Mouse (Mus musculus) intestine, embryonic 14.5 days (tissue): ENCODE measurements at regions not wholly inside any gene's neighbourhood (a gene's known extent, or its start where the extent isn't known, plus 50 kb on each side); places are given as distances from the start of the nearest gene placed in this dataset.
A peak's percentile ranks its signal among the peaks of the same experiment; 100 is the strongest.

Experiments
- ATAC-seq: fragments of 200-750 bp; cut with Nextera tagmentation; replicated peaks from 2 replicates; pipeline ENCODE4 v1.8.0; 2017; ENCODE audit warnings: low read depth, moderate number of reproducible peaks, moderate TSS enrichment, moderate library complexity; ENCODE audit not compliant: low FRiP score, low TSS enrichment
- DNase-seq: peaks from one replicate; pipeline ENCODE4 v3.0.0-alpha.2; 2018; ENCODE audit warnings: low spot score
- H3K27ac ChIP-seq: fragments of 300-500 bp; sonication (generic); 2 replicates; pipeline ENCODE4 v1.5.1; 2014; ENCODE audit warnings: low read depth, mild to moderate bottlenecking, control low read depth
- H3K27me3 ChIP-seq: fragments of 300-500 bp; sonication (generic); replicated peaks from 2 replicates; pipeline ENCODE4 v1.6.1; 2014; ENCODE audit warnings: low read length, control low read depth; ENCODE audit not compliant: control insufficient read depth, insufficient read depth
- H3K36me3 ChIP-seq: fragments of 300-500 bp; sonication (generic); 2 replicates; pipeline ENCODE4 v1.6.1; 2014; ENCODE audit warnings: low read length, control low read depth; ENCODE audit not compliant: control insufficient read depth, insufficient read depth
- H3K4me1 ChIP-seq: fragments of 300-500 bp; sonication (generic); replicated peaks from 2 replicates; pipeline ENCODE4 v1.6.1; 2014; ENCODE audit warnings: low read length, control low read depth, mixed read lengths; ENCODE audit not compliant: control insufficient read depth, insufficient read depth
- H3K4me2 ChIP-seq: fragments of 300-500 bp; sonication (generic); 2 replicates; pipeline ENCODE4 v1.6.1; 2014; ENCODE audit warnings: low read length
- H3K4me3 ChIP-seq: fragments of 300-500 bp; sonication (generic); 2 replicates; pipeline ENCODE4 v1.5.1; 2014; ENCODE audit warnings: low read depth, low read length, control low read depth, mixed read lengths
- H3K9ac ChIP-seq: fragments of 300-500 bp; sonication (generic); 2 replicates; pipeline ENCODE4 v1.6.1; 2014; ENCODE audit warnings: mild to moderate bottlenecking, low read length
- H3K9me3 ChIP-seq: fragments of 300-500 bp; sonication (generic); 2 replicates; pipeline ENCODE4 v1.6.1; 2016; ENCODE audit warnings: low read length, control low read depth; ENCODE audit not compliant: control insufficient read depth
- WGBS: fragments of 180-500 bp; shearing (Covaris S2); extraction: QIAGEN DNeasy Blood & Tissue Kit; methylation state at CpG from one replicate; pipeline ENCODE4 v1.1.7; 2014; 5-methylcytosine and 5-hydroxymethylcytosine counted together

DNA sequence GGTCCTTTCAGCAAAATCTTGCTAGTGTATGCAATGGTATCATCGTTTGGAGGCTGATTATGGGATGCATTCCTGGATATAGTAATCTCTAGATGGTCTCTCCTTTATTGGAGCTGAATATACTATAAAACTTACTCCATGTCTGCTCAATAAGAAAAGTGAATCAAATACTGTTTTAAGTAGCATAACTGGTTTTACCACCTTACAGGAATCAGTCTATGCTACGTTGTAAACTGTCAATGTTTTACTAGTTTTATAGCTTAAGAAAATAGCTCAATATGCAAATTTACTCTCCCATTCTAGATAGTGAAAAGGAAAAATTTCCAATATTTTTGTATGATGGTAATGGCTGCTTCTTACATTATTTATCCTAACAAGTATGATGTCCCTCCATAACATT, 91.5 kb downstream of the 4933436I01Rik start:
- DNase-seq, result no peak
- ATAC-seq, result peak; percentile 47; the same call in 1 of the 2 replicates
- no peaks in the 10 kb centered on the region for H3K36me3 ChIP-seq
- H3K9ac ChIP-seq, result no peak overlapping the region
- no peak overlapping the region for H3K4me3 ChIP-seq
- H3K9me3 ChIP-seq, result no peaks in the 10 kb centered on the region
- no peak overlapping the region for H3K4me2 ChIP-seq
- H3K27ac ChIP-seq, result no peak overlapping the region
- WGBS, result 61% methylated on average over 2 of the region's 2 CpGs
- no peaks in the 10 kb centered on the region for H3K4me1 ChIP-seq
- no peaks in the 10 kb centered on the region for H3K27me3 ChIP-seq

DNA sequence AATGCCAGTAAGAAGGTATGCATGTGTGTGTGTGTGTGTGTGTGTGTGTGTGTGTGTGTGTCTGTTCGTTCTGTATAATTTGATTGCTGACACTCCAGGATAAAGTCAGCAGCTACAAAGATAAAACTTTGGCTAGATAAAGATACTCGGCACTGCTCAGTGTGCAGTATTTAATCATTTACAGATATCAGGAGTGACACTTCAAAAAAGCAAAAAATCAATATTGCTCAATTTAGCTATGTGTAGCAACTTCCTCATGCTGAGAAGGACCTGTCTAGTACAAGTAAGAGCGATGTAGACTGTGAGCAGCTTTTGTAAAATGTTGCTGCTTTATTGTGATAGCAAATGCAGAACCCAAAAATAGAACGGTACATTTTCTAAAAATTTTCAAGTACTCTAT, 100.1 kb downstream of the 4933436I01Rik start:
- 64% methylated on average over 4 of the region's 4 CpGs for WGBS
- no peaks in the 10 kb centered on the region for H3K27me3 ChIP-seq
- ATAC-seq, result no peak

More for the DNA sequence above, 100.1 kb downstream of the 4933436I01Rik start:
- Histone ChIP-seq H3K36me3 (no peaks in the 10 kb centered on the region), H3K9ac (no peak overlapping the region), H3K27ac (no peak overlapping the region), H3K9me3 (no peaks in the 10 kb centered on the region), H3K4me1 (no peaks in the 10 kb centered on the region), H3K4me3 (no peak overlapping the region), H3K4me2 (no peak overlapping the region)
- DNase-seq, result no peak
